Mouse (Mus musculus): ENCODE data around the gene Ttc28. TPM values are rescaled to one million over a fixed set of nuclear protein-coding genes. Genes with fewer than 3 reads are reported as not detected.

The Ttc28 gene
- total RNA-seq, 2 experiments from 2014 or later, result 0.29 to 0.89 TPM

DNA sequence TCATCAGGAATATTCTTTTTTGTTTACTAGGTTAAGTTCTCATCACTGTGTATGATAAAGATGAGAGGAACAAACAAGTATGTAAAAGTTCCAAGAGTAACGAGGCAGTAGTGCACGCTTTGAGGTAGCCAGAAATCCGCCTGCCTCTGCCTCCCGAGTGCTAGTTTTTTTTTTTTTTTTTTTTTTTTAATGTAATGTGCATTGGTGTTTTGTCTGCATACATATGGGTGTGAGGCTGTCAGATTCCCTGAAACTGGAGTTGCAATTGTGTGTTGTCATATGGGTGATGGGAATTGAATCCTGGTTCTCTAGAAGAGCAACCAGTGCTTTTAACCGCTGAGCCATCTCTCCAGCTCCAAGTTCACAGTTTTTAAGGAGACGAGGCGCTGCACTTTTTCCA, 561 bp upstream of the Ttc28 start:
- no peak for ATAC-seq (ENCODE audit: poor library complexity, severe bottlenecking)

DNA sequence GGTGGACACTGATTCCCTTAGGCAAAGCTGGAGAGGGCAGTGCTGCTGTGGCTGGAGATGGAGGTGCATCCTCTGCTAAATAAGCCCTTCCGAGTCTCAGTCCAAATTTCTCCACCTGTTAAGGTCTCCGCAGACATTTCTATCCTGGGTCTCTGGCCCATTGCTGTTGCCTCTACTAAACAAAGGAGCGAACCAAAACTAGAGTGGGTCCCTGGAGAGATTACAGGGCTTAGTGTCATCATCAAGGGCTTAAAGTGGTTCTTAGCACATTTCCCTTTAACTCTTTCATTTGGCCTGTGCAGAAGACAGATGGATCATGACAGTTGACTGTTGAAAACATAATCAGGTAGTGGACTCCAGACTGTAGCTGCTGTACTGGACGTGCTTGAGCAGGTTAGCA, 9.0 kb downstream of the Ttc28 start:
- ATAC-seq (ENCODE audit: poor library complexity, severe bottlenecking), result no peak

DNA sequence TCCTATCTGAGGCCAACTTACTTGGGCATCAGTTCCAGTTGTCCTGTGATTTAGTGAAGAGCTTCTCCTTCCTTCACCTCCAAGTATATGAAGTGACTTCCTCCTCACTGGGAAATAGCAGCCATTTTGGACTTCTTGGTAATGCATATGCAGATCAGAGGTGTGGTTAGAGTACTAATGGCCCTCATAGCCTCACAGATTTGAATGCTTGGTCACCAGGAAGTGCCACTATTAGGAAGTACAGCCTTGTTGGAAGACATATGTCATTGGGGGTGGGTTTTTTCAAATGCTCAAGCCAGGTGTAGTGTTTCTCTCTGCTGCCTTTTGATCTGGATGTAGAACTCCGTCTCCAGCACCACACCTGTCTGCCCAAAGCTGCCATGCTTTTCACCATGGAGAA, 10.3 kb downstream of the Ttc28 start:
- no peak for ATAC-seq (ENCODE audit: poor library complexity, severe bottlenecking)

DNA sequence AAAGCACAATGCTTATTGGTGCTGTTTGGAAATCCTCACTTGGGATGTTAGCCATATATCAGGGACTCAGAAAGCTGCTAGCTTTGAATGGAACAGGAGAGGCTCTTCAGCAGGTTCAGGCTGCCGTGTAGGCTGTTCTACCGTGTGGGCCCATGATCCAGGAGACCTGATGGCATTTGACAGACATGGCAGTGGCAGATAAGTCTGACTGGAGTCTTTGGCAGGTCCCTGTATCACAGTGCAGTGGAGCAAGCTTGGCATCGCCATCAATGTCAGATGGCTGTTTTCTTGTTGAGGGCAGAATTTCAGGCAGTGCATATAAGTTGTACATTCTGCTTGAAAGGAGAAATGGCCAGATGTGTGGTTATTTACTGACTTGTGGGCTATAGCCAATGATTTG, 11.0 kb downstream of the Ttc28 start:
- ATAC-seq (ENCODE audit: poor library complexity, severe bottlenecking), result no peak

DNA sequence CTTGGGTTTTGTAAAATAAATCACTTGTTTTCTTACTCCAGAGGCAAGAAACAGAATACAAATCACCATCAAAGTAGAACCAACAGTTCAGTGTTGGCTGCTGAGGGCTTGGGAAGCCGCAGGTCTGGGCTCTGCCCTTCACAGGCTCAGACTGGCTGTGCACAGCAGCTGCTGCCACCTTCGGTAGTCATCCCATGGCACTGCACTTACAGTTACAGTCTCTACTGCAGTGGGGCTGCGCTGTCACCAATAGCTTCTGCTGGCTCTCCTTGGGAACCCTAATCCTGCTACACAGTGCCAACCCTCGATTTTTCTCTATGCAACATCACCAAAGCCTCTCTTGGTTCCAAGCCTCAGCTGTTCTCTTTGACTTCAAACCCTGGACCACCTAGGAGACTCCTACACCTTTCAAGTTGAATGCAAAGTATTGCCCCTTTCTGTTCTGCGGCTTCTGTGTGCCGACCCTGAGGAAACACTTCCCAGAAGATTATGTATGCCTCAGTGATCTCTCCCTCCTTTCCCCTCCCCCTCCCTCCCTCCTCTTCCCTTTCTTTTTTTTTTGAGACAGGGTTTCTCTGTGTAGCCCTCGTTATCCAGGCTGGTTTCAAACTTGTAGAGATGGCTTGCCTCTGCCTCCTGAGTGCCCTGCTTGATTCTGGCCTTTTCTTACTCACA, 17.6 kb downstream of the Ttc28 start:
- ATAC-seq (ENCODE audit: poor library complexity, severe bottlenecking), result no peak

DNA sequence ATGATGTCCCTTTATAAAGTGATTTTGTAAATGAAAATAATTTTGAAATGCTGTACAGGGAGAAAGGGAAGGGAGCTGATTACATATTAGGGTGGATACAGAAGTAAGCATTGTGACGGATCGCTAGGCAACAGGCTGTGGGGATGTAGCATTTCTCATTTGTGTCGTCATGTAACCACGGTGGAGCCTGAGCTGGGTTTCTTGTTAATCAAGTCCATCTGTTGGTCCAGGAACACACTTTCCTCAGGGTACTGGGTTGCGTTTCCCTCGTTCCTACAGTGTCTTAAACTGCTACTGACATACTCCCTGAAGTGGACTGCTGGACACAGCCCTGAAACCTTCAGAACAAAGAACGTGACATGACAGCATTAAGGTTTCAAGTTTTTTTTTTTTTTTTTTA, 18.6 kb downstream of the Ttc28 start:
- no peak for ATAC-seq (ENCODE audit: poor library complexity, severe bottlenecking)

DNA sequence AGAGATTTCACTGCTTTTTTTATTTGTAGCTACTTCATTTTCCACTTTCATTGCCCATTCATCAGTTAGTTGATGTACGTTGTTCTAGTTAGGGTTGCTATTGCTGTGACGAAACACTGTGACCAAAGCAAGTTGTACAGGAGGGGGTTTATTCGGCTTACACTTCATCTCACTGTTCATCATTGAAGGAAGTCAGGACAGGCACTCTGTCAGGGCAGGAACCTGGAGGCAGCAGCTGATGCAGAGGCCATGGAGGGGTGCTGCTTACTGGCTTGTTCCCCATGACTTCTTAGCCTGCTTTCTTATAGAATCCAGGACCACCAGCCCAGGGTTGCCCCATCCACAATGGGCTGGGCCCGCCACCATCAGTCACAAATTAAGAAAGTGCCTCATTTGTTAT, 19.2 kb downstream of the Ttc28 start:
- ATAC-seq (ENCODE audit: poor library complexity, severe bottlenecking), result no peak

DNA sequence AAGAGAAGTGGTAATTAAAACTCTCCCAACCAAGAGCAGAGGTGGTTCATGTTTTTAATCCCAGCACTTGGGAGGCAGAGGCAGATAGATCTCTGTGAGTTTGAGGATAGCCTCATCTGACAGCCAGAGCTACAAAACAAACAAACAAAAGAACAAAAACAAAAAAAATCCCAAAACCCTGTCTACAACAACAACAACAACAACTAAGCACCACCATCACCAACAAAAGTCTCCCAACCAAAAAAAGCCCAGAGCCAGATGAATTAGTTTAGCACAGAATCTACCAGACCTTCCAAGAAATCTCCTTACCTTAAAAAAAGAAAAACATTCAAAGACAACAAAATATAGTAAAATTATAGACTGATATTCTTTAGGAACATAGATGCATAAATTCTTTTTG, 20.7 kb downstream of the Ttc28 start:
- no peak for ATAC-seq (ENCODE audit: poor library complexity, severe bottlenecking)

DNA sequence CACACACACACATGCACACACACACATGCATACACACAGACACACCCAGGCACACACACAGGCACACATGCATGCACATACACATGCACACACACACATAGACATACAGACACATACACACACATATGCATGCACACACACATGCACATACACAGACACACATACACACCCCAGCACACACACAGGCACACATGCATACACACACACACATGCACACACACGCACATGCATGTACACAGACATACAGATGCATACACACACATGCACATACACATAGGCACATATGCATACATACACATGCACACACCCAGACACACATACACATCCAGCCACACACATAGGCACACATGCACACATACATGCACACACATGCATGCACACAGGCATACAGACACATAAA, 27.1 kb downstream of the Ttc28 start:
- no peak for ATAC-seq (ENCODE audit: poor library complexity, severe bottlenecking)

DNA sequence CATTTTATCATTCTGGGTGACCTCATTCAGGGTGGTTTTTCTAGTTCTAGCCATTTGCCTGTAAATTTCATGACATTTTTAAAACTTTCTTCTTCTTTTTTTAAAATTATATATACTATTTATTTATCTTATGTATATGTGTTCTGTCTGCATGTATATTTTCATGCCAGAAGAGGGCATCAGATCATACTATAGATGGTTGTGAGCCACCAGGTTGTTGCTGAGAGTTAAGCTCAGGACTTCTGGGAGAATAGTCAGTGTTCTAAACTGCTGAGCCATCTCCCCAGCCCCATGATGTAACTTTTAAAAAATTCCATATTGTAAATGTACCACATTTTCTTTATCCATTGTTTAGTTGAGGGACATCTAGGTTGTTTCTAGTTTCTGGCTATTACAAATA, 29.3 kb downstream of the Ttc28 start:
- ATAC-seq (ENCODE audit: poor library complexity, severe bottlenecking), result no peak

DNA sequence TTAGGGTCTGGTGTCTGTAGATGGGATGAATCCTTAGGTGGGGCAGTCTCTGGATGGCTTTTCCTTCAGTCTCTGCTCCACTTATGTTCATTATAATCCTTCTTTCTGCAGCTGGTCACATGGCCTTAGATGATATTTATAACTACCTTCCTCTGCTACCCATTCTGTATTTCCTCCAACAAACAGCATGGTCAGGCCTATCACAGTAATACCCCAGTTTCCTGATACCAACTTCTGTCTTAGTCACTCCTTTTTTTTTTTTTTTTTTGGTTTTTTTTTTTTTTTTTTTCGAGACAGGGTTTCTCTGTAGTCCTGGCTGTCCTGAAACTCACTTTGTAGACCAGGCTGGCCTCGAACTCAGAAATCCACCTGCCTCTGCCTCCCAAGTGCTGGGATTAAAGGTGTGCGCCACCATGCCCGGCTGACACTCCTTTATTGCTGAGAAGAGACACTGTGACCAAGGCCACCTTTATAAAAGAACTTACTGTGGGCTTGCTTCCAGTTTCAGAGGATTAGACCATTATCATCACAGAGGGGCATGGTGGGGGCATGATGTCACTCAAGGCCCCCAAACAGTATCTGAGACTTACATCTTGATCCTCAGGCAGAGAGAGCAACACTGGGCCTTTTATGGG, 30.5 kb downstream of the Ttc28 start:
- ATAC-seq (ENCODE audit: poor library complexity, severe bottlenecking), result no peak

DNA sequence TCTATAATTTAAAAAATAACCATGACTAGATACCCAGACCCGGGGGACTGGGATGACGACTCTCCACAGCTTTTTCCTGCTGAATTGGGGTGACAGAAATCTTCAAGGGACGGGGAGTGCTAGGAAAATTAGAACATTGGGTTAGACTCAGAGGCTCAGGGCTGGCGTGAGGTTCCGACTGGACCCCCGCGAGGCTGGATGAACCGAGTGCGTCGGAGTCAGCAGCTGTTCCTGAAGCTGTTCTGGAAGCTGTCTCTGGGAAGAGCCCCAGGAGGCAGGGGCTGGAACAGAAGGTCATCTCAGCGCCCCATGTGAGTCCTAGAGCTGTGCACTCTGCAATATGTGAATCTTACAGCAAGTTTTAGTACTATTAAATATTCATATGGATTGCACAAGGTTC, 35.3 kb downstream of the Ttc28 start:
- ATAC-seq (ENCODE audit: poor library complexity, severe bottlenecking), result no peak

DNA sequence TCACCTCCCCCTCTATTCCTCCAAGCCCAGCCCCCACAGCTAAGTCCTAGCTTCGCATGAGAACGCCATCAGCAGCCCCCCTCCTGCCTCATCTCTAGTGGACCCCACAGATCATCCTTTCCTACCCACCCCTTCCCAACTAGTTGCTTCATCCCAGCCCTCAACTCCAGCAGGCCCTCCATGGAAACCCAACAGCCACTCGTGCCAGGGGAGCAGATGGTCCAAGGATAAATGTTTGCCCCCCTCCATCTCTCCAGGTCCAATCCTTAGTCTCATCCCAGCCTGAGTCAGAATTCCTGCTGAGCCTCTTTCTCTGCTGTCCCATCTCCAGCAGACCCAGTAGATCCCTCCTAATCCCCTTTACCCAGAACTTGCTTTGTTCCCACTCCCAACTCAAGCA, 36.6 kb downstream of the Ttc28 start:
- ATAC-seq (ENCODE audit: poor library complexity, severe bottlenecking), result no peak

DNA sequence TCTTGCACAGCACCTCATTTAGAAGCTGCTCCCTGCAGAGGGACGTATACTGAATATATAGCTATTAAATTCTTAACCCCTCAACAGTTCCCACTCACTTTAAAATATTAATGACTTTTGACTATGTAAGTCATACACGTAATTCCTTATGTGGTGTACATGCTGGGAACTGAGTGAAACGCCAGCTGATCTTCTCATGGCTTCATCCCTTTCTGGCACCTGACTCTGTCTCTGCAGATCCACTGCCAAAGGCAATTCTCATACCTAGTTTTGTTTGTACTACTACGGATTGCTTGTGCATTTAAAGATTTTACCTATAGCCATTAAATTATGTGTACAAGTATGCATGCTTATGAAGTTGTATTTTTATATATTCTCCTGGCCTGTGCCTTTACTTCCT, 39.9 kb downstream of the Ttc28 start:
- no peak for ATAC-seq (ENCODE audit: poor library complexity, severe bottlenecking)

DNA sequence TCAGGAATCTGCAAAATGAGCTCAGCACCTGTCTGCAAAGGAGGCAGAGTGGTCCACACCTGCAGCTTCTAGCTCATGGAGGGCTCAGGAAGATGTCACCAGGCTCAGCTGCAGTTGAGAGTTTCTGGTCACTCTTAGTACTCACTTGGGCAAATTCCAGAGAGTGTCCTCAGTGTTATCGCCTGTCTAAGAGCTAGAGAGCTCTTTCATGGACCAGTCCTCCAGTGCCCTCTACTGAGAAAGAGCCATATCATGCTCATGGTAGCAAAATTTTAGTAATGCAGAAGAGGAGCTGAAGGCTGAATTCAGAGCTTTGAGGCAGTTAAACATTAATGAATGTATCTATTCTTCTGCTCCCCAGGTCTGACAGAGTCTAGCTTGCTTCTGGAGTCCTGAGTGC, 43.7 kb downstream of the Ttc28 start:
- no peak for ATAC-seq (ENCODE audit: poor library complexity, severe bottlenecking)

DNA sequence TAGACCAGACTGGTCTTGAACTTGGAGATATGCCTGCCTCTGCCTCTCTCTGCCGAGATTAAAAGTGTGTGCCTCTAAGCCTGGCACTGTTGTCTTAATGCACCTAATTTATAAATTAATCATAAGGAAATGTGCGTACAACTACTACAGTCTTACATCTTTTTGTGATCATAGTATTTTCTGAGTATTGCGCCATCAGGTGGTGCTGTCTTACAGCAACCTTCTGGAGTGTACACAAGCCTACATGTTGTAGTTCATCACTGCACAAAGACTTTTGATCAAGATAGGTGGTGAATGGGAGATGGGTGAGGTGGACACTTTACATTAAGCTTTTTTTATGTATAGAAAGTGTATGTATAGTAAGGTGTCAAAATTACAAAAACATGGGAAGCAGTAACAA, 45.0 kb downstream of the Ttc28 start:
- ATAC-seq (ENCODE audit: poor library complexity, severe bottlenecking), result no peak

DNA sequence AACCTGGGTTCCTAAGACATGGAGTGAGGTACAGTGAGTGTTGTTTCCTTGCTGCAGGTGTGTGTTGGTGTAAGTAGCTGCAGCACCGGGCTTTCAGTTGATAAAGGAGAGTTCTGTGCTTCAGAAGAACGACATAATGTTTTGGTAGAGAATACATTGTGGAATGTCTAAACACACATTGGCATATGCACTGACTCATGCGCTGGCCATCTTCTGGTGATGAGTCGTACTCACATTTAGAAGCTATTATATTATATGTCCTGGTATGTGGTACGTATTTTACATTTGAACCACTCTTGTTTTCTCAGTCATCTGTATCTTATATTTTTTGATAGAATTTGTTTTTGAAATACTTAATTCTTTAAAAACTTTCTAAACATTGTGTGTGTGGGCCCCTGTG, 46.2 kb downstream of the Ttc28 start:
- ATAC-seq (ENCODE audit: poor library complexity, severe bottlenecking), result no peak

DNA sequence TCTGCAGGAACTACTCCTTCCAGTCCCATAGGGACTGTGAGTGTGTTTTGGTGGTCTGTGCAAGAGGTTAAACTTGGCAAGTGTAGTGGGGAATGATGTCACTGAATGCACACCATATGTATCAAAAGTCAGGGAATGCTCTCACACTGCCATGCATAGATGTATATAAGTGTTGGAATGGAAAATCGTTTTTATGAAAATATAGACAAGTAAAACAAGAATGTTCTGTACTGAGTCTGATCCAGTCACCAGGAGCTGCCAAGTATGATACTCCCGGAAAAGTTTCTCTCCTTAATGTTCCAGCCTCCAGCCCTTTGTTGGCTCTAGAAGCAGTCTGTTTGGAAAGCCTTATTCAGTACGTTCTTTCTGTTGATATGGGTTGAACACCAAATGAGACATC, 48.7 kb downstream of the Ttc28 start:
- ATAC-seq (ENCODE audit: poor library complexity, severe bottlenecking), result no peak

DNA sequence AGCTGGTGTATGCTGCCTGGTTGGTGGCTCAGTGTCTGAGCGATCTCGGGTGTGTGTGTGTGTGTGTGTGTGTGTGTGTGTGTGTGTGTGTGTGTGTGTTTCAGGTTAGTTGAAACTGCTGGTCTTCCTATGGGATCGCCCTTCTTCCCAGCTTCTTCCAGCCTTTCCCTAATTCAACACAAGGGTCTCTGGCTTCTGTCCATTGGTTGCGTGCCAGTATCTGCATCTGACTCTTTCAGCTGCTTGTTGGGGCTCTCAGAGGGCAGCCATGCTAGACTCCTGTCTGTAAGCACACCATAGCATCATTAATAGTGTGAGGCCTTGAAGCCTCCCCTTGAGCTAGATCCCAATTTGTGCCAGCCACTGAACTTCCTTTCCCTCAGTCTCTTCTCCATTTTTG, 49.7 kb downstream of the Ttc28 start:
- no peak for ATAC-seq (ENCODE audit: poor library complexity, severe bottlenecking)

DNA sequence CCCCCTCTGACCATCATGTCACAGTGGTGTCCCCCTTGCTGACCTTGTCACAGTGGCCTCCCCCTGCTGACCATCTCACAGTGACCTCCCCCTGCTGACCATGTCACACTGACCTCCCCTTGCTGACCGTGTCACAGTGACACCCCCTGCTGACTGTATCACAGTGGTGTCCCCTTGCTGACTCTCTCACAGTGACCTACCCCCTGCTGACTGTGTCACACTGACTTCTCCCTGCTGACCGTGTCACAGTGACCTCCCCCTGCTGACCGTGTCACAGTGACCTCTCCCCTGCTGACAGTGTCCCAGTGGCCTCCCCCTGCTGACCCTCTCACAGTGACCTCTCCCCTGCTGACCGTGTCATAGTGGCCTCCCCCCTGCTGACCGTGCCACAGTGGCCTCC, 57.0 kb downstream of the Ttc28 start:
- ATAC-seq (ENCODE audit: poor library complexity, severe bottlenecking), result no peak

DNA sequence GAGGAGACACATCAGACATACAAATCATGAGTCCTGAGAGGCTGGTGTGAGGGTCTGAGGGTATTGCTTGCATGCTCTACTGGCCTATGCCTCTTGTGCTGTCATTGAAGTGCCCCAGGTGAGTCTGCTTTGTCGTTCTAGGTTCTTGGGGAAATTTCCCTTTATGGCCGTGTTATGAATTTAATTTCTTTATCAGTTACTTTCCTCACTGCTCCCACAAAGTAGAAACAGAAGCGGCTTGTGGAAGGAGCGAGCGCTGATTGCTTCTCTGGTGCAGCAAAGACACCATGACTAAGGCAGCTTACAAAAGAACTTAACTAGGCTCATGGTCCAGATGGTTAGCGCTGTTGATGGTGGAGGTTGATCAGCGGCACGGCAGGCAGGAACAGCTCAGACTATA, 64.7 kb downstream of the Ttc28 start:
- no peak for ATAC-seq (ENCODE audit: poor library complexity, severe bottlenecking)

DNA sequence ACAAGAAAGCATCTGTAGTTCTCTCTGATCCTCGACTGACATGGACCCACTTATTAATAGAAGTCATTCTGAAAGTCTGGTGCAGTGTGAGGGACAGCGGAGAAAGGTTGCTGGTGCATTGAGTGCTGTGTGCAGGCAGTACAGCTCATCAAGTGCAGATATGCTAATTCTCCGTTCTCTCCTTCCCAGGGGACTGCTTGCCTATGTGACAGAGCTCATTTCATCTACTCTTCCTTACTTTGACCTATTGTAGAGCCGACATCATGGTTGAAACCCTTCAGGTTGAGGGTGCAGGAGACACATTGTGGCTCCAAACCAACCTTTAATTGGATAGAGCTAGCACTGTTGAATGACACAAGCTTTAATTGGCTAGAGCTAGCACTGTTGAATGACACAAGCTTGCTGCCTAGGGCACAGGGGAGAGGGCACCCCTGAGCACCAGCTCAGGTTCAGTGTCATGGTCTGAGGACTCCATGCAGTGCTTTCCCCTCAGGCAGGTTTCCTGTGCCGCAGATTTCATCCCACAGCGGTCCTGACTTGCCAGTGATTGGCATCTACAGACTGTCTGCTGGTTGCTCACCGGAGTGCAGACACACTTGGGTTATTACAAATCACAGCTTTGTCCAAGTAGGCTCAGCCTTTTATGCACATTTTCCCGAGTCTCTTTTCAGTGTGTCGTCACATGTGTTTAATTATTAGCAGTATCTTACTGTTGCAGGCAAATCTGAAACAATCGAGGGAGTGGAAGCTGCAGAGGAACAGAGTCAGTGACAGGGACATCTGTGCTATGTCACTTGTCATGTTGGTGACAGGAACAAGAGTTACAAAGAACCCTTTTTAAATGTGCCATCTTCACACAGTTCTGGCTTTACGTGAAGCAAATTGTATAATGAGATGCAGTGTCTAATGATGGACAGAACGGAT, 69.1 kb downstream of the Ttc28 start:
- no peak for ATAC-seq (ENCODE audit: poor library complexity, severe bottlenecking)

Measured in megakaryocyte, adult 5-6 weeks (primary cell).